Mouse (Mus musculus): ENCODE results near the gene Gprc5b. TPM values are rescaled to one million over a fixed set of nuclear protein-coding genes. Genes with fewer than 3 reads are reported as not detected.

Gprc5b gene
- polyA plus RNA-seq, 1 experiment from 2014 or later: 8.0 TPM

Other genes starting within 250 kb of the Gprc5b start
- 3.0 and 4.2 TPM in 2 replicates for gene Iqck, start 139.5 kb downstream of the Gprc5b start, polyA plus RNA-seq (2014; fragmentation: Nextera tagmentation; extraction: Ambion mirVana)
- gene Knop1, start 139.0 kb downstream of the Gprc5b start, polyA plus RNA-seq (2014; fragmentation: Nextera tagmentation; extraction: Ambion mirVana): 144 and 171 TPM in 2 replicates
- not detected in 2 replicates for gene Gpr139, start 189.4 kb upstream of the Gprc5b start, polyA plus RNA-seq (2014; fragmentation: Nextera tagmentation; extraction: Ambion mirVana)